Mouse (Mus musculus): ENCODE measurements at regions not wholly inside any gene's neighbourhood (a gene's known extent, or its start where the extent isn't known, plus 50 kb on each side); places are given as distances from the start of the nearest gene placed in this dataset.

DNA sequence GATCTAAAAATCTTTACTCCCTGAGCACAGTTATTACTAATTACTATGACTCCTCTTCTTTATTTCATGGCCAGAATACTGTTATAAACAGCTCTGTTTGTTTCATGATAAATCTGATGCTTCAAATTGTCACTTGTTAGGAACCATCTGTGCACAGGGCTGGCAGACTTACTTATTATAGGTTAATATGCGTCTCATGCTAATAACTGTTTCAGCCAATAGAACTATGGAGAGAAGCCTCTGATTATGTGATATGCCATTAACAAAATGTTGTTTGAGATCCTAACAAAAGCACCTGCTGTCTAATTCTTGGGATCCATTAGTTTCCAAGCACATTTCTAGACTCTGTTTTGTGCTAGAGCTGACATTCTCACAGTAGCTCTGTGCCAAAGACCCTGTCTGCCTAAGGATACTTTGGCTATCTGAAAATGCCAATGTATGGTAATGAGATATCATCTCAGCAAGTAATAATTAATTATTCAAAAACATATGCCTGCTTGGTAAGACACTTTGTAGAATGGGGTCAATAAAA is 318.1 kb downstream of the Grb14 start:
- intact Hi-C loops (cut with DNase I), result no loop called here
- DNase-seq, result no peak

DNA sequence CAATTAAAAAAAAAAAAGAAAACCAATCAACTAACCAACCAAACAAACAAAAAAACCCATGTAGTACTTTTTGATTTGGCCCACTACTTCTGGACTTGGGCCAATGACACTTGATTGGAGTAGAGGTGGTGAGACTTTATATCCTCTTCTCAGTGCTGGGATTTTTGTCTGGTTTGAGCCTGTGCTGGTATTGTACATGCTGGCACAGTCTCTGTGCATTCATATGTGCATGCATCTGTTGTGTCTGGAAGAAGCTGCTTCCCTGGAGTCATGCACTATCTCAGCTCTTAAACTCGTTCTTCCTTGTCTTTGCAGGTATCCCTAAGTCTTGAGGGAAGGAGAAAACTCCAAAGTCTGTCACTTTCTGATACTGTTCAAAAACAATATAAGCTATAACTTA is 328.8 kb downstream of the Grb14 start:
- intact Hi-C loops (cut with DNase I), result no loop called here
- DNase-seq, result no peak

DNA sequence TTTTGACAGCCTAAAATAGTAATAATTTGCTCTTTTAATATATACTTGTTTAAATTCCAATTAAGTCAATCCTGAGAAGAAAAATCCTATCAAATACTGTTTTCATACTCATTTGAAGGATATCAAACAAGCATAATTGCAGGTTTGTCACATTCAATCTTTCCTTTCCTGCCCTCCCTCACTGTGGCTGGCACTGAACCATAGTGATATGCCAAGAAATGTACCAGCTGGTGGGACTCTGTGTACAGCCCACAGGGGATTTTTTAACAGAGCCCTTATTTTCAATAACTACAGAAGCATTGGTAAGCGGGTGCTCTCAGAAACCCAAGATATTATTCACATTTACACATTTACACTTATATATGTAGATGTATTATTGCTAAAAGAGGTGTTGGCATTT is 333.3 kb downstream of the Grb14 start:
- no peak for DNase-seq
- intact Hi-C loops (cut with DNase I), result no loop called here

DNA sequence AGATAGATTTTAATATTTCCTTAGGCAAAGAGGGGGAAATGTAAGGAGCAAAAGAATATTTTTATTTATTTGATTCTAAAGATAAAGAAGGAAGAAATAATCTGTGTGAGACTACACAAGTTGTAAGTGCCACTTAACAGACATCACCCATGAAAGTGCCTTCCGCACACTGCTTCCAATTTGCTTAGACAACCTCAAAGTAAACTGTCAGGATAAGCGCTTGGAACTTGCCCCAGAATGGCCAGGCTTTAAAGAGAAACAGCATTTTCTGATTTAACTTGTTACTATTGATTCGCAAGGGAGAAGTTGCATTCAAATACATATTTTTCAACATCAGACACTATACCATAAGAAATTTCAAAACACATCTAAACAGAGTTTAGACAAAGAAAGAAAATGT is 333.8 kb downstream of the Grb14 start:
- DNase-seq, result no peak
- intact Hi-C loops (cut with DNase I), result no loop called here

DNA sequence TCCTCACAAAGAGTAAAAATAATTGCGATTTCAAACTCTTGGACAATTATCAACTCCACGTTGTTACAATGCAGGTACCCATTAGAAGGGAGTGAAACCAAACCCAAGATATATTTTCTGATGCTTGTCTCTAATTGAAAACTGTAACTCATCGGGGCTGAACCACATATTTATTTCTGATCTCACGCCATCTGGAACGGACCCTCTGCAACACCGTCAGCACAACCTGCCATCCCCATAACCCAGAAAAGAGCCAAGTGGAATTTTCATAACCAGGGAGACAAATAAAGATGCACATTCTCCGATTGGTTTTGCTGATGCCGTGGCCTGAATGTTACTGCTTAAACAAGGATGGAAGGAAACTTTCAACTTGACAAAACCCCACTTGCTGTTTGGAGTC is 338.0 kb downstream of the Grb14 start:
- no peak for DNase-seq
- intact Hi-C loops (cut with DNase I), result no loop called here

DNA sequence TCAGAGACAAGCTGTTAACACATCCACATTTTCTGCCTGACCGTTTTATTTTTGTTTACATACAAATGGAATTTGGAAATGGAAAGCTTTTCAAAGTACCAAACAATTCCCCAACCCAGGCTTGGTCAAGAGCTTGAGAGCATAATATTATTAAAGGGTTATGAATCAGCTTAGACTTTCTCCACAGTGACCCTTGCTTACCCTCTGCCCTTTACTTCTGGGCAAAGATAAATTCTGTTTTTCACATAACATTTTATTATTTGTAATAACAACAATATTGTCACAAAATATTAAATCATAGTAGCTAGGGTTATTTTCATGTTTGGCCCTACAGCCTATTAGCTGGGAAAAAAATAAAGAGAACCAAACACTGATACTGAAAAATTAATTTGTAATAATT is 375.2 kb downstream of the Grb14 start:
- intact Hi-C loops (cut with DNase I), result no loop called here
- DNase-seq, result no peak

DNA sequence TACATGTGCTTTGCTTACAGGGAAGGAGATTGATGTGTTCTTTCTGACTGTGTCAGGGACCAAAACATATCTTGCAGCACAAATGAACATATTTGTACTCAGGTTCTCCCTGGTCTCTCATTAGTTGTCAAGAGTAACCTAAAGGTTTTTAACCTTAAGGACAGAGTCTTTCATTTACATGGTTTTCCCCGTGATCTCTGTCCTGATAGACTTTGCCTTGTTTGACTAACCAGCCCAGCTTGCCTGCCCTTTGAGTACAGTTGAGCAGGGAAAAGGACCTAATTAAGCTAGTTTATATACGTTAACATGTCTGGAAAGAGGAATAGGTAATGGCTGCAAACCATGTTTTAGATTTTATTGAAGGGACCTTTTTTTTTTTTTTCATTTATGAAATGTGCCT is 407.9 kb downstream of the Grb14 start:
- intact Hi-C loops (cut with DNase I), result no loop called here
- DNase-seq, result no peak

DNA sequence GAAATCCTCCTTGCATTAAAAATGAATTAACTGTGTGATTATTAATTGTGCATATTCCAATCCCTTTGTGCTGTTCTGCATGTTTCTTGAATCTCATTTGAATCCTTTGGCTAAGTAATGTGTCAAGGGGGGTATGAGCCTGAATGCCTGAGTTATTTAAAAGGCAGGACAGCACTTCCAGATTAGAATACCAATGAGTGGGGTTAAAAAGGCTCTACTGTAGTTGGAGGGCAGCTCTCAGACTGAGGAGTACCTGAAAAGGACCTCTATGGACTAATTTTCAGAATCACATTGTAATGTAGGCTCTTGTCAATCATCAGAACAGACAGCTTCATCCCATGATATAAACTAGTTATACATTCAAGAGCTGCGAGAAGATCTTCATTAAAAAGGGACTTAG is 417.9 kb downstream of the Grb14 start:
- intact Hi-C loops (cut with DNase I), result no loop called here
- DNase-seq, result no peak

DNA sequence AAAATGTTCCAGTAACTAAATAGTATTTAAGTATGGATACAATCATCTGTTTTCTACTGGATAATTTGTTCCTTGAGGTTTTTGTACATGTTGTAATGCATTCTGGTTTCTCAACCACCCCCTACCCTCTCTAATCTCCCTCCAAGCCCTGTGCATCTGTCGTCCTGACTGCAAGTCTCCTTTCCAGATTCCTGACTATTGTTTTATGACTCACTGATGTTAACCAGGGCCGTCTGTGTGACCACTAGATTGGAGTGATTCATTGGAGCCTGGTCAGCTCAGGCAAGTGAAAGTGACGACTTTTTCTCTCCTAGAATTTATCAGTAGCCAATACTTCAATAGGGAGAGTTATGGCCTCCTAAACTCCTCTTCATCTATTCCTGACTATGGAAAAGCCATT is 442.5 kb downstream of the Grb14 start:
- intact Hi-C loops (cut with DNase I), result no loop called here

DNA sequence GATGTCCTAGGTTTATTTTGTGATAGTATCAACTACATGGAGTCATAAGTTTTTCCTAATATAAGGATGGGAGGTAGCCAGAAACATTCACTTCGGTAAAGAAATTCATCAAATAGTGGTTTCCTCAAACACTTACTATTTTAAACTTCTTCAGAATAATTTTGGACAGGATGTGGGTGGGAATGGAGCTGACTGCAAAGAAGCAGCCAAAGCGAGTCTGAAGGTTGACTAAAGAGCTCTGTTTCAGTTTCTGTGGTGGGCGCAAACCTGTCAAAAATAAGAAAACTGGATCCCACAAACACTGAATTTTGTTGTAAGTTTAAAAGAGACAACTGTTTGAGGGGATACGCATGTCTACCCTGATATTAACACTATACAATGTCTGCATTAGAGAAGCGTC is 438.2 kb upstream of the Fign start:
- no peak for DNase-seq
- intact Hi-C loops (cut with DNase I), result no loop called here

More for the DNA sequence above, 442.5 kb downstream of the Grb14 start:
- no peak for DNase-seq

DNA sequence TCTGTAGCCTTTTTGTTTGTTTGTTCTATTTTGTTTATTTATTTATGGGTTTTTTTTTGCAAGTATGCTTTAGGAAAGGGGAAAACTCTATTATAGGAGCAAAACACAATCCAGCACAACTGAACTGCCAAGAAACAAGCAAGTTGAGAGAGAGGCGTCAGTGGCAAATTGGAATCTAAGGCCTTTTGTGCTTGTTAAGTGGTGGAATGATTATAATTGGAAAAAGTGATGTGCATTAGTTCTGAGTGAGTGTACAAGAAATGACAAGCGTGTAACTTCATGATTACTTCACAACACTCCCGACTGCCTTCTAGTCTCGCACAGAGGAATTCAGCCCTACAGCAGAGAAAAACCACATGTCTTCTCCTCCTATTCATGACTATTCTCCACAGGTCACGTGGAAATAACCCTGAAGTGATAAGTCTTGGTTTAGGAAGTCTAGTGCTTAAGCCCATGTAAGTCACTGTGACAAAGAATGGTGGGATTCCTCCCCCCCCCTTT is 437.6 kb upstream of the Fign start:
- intact Hi-C loops (cut with DNase I), result no loop called here

DNA sequence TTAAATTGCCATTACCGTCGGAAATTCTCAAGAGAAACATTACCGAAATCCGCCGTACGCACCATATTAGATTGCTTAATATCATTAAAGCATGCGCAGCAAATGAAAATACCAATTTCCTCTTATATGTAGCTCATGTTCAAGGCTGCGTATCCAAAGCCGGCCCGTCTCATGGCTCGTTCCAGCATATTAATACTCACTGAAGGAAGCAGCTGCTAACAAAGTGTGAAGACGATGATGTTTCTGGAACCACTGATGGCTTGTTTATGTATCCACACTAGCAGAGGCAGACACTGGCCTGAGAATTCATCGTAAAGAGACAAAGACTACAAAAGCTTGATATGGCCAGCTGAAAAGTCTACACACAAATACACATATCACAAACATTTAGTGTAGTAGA is 437.0 kb upstream of the Fign start:
- no peak for DNase-seq
- intact Hi-C loops (cut with DNase I), result no loop called here

More for the DNA sequence above, 437.6 kb upstream of the Fign start:
- no peak for DNase-seq

DNA sequence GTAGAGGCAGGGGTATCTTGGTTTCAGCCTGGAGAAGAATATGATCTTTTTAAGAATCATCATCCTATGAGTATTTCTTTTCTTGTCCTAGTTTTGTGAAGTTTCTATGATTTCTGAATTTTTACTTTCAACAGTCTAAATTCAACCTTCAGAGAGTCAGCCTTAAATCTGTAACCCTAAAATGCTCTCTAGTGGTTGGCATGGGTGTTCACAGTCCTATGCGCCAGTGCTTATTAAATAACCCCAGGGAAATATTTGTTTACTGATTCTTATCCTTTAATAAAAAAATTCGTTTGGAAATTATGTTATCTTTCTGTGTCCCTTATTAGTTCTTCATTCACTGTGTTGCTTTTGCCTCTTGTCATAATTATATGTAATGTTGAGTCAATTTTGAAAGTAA is 436.5 kb upstream of the Fign start:
- no peak for DNase-seq
- intact Hi-C loops (cut with DNase I), result no loop called here

DNA sequence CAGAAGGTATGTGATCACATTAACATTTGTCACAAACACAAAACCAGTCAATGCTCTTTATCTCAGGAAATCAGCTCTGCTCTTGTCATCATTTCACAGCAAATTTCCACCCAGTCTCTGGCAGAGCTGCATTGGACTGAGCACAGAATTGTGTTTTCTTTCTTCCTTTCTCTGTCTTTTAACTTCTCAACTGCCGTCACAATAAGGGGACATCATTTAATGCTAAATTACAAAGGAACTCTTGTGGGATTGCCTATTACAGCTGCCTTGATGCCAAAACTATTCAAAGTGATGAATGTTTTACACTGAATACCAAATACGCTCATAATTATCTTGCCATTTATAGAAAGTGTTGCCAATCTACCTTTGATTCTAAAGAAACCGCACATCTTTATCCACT is 424.9 kb upstream of the Fign start:
- intact Hi-C loops (cut with DNase I), result no loop called here
- no peak for DNase-seq

DNA sequence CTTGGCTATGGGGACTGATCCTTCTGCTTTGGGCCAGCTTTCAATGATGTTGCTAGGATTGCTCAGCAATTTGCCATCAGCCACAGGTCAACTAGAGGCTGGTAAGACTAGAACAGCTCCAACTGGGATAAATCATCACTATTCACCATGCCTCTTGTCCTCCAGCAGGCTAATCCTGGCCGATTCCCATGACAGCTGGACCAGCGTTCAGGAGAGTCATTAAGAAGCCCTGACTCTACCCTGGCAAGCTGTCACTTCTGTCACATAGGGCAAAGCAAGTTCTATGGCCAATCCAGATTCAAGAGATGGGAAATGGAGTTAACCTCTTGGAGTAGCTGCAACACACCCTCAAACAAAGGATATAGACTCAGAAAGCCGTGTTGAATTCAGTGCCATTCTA is 424.4 kb upstream of the Fign start:
- intact Hi-C loops (cut with DNase I), result no loop called here
- no peak for DNase-seq

DNA sequence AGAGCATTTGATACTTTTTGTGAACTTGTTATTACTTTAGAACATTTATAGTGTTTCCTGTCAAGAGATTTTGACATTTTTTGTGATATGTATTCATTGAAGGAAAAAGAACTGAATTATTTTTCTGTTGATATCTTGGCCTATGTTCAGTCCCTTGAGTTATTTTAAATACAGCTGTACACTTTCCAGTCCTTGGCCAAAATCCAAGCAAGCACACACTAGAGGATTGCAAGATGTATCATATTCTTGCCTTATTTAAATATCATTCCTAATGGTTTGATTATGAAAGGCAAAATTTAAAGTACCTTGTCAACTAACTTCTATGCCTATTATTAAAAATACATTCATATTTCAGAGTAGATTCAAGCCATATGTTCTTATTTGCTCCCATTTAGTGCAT is 397.9 kb upstream of the Fign start:
- intact Hi-C loops (cut with DNase I), result no loop called here
- DNase-seq, result no peak

DNA sequence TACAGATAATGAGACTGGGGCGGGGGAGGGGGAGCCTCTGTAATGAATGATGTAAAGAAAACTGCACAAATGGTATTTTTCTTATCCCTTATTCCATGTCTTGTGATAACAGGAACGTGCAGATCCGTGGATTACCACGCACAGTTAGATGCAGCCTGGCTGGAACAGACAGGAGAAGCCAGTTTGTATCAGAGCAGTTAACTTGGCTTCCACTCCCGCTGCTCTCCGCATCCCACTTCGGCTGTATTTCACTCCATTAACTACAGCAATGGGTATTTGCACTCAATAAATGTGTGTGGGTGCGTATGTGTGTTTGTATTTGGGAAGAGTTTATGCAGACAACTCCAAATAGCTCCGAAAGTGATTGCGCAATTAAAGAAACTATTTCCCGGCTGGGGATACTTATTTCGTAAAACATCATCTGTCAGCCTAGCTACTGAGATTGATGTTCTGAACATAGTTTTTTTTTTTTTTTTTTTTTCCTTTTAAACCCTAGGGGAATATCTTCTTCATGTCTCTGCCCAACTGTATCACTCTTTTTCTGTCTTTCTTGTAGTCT is 368.7 kb upstream of the Fign start:
- no peak for DNase-seq

DNA sequence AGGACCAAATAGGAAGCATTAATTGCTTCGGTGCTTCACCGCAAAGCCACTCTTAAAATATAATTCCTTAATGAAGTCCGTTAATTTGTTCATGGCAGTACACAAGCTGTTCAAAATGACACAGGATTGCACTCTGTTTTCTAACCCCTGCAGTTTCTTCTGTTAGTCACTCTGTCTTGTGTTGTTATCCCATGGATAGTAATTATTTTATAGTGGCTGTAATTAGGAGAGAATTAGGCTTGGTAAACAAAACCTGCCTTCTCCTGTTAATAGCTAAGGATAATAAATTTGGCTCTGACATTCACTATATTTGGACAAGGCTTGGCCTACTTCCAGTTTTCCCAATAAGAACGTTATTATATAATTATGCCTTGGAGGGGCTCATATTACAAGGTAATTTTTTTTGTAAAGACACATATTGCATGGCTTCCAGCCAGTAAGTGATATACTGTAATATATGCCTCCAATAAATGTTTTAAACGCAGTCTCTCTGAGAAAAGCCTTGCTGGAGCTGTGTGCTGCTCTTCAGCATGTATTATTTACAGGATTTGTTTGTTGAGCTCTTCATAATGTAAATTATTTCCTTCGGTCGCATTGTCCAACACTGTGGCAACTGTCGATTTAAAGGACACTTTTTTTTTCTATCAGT is 364.8 kb upstream of the Fign start:
- intact Hi-C loops (cut with DNase I), result no loop called here

More for the DNA sequence above, 368.7 kb upstream of the Fign start:
- intact Hi-C loops (cut with DNase I), result no loop called here

DNA sequence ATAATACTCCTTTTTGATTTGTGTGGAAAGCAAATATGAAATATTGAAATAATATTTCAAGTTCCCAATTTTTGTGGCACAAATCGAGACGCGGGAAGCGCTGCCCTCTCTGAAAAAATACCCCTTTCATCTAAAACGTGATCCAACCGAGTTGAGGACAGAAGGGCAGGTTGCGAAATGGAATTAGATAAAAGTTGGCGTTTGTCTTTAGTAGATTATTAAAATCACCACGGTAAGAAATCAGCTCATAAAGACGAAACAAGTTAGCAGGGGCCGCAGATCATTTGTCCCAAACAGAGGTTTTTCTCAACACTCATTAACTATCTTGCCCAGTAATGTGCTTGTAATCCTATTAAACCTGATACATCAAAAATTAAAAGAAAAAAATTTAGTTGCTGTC is 364.2 kb upstream of the Fign start:
- DNase-seq, result no peak
- intact Hi-C loops (cut with DNase I), result no loop called here

More for the DNA sequence above, 364.8 kb upstream of the Fign start:
- DNase-seq, result no peak

DNA sequence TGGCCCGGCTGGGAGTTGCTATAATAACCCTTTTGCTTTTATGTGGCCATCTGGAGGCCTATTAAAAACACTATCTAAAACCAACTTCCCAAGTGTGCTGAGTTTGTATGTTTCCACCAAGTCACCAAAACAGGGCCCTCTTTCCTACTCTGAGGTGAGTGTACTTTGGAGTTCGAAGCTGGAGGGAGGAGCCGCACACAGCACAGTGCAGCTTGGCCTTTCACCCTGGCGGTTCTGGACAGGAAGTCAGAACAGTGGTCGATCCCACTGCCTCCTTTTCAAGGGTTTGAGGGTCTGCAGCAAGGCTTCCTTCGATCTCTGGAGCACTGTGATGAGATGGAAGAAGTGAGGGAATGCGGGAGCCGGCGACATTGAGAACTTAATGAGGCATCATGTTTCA is 363.8 kb upstream of the Fign start:
- intact Hi-C loops (cut with DNase I), result no loop called here
- no peak for DNase-seq

DNA sequence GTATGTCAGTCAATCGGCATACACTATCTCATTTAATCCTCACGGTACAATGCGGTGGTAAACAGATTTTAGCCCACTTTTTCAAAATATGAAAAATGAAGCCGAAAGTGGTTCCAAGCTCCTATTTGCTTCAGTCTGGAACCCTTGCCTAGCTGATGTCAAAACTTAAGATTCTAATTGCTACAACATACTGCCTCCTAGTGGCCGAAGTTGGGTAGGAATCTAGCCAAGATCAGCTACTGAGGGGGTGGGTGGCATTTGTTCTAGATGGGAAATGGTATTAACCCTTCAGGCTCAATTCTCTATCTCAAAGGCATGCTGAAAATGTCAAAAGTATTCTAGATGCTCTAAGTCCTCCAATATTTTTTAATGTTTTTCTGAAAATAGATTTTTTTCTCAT is 360.3 kb upstream of the Fign start:
- peak; percentile 15 to 48 for DNase-seq
- intact Hi-C loops (cut with DNase I), result loop anchor here (2.0 kb wide), 2 partner anchors 757 to 945 kb away; no protein-coding TSS in a partner anchor

DNA sequence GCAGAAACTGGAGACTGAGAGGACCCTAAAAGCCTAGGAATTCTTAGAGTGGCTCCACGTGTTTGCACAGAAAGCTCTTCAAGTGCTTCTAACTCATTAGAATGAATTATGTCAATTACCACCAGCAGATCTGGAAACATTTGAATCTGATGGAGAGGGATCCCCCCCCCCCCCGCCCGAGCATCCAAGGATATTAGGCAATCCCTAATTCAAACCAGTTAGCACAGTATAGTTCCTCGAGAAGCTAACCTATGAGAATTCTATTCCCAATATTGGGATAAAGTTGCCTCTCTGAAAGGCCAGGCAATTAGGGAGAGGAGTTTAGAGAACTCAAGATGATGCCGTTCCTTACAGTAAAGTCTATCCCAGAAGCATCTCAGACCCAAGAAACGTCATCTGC is 354.9 kb upstream of the Fign start:
- intact Hi-C loops (cut with DNase I), result no loop called here
- DNase-seq, result no peak
